Mouse (Mus musculus): ENCODE measurements at regions not wholly inside any gene's neighbourhood (a gene's known extent, or its start where the extent isn't known, plus 50 kb on each side); places are given as distances from the start of the nearest gene placed in this dataset.
"Not testable (repeated sequence)": the region's sequence is repeated elsewhere in the genome, so short reads cannot be mapped to it uniquely, and the experiment has no call there.

DNA sequence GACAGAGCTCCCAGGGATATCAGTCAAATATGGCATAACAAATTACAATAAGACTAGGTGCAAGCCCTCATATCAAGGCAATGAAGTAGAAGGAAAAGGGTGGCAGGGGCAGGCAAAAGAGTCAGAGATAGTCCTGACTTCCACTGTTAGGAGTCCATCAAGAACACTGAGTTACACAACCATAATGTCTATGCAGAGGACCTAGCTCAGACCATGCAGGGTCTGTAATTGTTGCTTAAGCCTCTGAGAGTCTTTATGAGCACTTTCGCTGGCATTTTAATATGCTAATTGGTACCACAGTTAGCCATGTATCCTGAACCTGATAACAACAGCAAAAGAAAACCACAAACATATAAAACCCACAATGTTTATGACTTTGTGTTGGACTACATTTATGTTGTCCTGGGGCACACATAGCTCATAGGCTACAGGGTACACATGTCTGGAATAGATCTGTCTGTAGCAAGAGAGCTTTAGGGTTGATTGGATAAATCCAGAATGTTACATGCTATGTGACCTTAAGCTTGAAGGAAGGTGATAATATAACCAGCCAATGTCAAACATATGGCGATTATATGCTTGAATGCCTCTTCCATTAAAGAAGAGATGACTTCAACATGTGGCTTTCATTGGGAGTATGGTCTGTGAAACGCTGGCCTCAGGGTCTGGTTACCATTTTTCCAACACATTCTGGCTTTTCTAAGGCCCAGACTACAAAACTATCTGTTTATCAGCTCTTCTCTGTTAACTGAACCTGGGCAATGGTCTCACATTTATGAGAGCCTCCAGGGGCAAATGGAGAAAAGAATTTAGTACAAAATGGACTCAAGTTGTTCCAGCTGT lies 836.6 kb downstream of the Gm9195 start:
- DNase-seq (ENCODE audit: low read depth) = no peak

DNA sequence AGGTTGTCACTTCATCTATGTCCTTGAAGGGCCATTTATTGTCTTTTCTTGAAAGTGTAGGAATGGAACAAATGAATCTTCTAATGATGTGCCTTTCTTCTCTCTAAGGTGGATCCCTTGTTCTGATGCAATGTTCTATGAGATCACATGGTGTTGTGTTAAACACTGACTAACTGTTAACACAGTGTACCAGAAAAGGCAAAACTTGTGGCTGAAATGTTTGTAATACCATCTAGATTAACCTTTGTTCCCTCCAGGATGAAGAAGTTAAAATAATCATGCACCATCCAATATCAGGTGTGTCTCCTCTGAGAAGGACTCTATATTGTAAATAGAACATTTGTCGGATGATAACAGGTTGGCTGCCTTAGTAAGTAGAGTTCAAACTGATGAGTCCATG lies 849.1 kb downstream of the Gm9195 start:
- DNase-seq (ENCODE audit: low read depth) = no peak

DNA sequence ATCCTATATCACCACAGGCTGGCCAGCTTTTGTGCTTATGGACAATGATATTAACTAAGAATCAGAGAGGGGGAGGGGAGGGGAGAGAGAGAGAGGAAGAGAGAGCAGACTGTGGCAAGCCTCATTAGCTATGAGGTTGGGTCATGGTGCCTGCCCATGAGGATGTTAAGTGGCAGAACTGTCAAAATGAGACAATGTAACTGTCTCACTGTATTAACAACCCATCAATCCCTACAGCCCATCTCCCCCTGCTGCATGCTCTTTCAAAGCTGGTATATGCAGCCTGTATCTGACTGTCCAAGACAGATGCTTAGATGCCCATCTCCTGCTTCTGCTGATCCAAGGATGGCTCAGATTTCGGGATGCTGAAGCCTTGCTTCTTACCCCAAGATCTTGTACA lies 852.6 kb downstream of the Gm9195 start:
- no peak for DNase-seq (ENCODE audit: low read depth)

DNA sequence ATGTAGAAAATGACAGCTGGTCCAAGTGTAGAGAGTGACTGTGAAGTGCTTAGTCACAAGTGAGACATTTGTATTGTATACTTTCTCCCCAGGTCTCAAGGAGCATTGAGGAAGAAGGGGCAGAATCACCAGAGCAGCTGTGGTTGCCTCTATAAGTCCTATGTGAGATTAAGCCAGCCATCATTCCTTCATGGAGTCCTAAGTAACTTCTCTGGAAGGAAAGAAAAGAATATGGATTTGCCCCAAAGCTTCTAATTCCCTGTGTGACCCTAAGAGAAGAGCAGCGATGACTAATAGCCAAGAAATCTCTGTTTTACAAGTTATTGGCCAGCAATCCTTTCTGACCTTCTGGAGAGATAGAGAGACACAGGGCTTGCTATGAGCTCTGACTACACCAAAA lies 856.5 kb downstream of the Gm9195 start:
- DNase-seq (ENCODE audit: low read depth) = no peak

DNA sequence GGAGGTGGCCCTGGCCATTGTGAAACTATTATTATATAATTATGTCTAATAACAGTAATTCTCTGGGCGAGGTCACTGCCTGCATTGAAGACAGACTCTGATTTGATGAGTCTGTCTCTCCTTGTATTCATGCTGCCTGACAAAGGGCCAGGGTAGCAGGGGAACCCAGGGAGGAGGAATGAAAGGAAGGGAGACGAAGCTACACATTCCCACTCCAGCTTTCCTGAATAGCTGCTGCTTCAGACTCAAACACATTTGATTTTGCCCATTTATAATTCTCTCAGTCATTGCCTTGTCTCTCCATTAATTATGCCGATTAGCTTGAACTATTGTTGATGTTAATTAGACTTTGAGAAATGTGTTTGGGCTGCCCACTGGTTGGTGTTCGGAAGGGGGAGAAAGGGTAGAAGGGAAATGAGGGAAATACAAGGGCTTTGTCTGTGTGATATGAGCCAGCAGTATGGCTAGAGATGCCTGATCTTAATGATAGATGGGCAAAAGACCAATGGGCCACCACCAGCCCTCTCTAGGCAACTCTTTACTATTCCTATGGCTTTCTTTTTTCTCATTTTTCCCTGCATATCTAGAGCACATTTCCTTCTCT lies 881.8 kb downstream of the Gm9195 start:
- no peak for DNase-seq (ENCODE audit: low read depth)

GRCm38 (mm10) chr14:71603710-71604109 lies 887.9 kb downstream of the Gm9195 start:
- no peak for DNase-seq (ENCODE audit: low read depth)

DNA sequence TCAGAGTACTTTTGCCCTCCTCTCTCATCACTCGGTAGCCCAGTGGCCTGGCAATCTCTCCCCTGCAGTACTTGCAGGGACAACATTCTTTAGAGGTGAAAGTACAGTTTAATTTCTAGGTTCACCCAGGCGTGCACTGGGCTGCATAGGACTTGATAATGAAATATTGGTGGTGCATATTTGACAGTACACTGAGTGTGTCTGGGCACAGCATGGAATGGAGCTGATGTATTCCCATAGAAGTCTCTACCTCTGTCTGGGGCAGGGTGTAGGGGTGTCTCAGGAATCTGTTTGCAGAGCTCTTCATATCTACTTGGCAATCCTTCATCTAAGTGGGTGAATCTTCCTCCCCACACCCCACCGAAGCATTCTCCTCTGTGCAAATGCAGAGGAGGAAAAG lies 893.8 kb downstream of the Gm9195 start:
- no peak for DNase-seq (ENCODE audit: low read depth)

- DNase-seq (ENCODE audit: low read depth) = no peak
These were observed 902.9 kb downstream of the Gm9195 start for GRCm38 (mm10) chr14:71588694-71589240.

- no peak for DNase-seq (ENCODE audit: low read depth)
These were observed 903.6 kb downstream of the Gm9195 start for GRCm38 (mm10) chr14:71588006-71588405.

DNA sequence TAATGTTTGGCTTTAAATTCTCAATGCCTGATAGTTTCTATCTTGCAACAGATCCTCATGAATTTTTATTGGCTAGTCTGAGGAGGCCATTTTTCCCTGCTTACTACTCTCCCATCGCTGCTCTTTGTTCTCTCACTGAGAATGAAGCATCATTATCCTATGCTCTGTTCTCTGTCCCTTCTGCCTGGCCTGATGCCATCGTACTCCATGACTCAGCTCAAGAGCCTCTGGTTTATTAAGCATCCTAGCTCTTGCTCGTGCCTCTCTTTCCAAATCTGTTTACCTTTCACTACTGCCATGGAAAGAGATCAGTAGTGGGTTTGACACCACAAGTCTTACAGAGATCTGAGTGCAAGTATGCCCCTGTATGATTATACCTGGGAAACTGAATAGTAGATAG lies 926.8 kb downstream of the Gm9195 start:
- no peak for DNase-seq (ENCODE audit: low read depth)

DNA sequence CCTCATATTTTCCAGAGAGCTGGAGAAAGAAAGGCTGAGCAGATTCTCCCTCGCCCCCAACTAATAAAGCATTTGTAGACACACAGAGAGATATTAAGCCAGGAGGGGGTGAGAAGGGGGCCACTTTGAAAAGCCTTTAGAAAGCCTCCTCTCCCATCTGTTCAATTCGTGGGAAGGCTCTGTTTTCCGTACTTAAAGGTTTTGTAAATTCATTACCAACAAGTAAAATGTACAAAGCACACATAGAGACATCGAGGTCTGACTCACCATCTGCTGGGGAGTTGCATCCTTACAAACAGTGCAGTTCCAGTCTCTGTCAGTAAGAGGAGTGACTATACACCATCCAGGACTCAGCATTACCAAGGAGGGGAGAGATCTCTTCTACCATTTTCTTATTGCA lies 929.7 kb downstream of the Gm9195 start:
- no peak for DNase-seq (ENCODE audit: low read depth)

GRCm38 (mm10) chr14:71554324-71554723 lies 937.3 kb downstream of the Gm9195 start:
- not testable (repeated sequence) for DNase-seq (ENCODE audit: low read depth)

- no peak for DNase-seq (ENCODE audit: low read depth)
These were observed 943.9 kb upstream of the Fam160b2 start for GRCm38 (mm10) chr14:71543580-71543979.

DNA sequence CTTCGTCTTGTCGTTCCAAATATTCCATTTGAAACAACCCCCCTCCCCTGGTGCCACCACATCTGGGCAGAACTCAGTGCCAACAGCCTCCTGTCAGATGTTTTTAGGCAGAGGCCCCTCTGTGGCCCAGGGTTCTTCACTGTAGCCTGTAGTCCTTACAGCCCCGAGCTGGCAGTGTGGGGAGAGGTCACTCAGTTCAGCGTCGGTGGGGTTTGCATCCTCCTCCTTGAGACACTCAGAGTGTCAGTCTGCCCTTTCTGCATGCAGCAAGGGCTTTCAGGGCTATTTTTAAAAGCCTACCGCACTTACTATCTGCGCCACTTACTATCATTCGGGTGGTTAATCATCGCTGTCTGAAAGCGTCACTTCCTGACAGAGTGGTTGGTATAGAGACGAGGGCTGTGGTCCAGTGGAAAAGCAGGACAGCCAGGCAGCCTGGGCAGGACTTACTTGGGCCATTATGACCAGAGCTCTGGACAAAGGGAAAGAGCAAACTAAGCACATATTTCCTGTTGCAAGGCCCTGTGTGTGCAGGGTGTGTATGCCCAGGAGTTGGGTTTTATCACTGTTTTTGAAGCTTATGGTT lies 932.5 kb upstream of the Fam160b2 start:
- no peak for DNase-seq (ENCODE audit: low read depth)

DNA sequence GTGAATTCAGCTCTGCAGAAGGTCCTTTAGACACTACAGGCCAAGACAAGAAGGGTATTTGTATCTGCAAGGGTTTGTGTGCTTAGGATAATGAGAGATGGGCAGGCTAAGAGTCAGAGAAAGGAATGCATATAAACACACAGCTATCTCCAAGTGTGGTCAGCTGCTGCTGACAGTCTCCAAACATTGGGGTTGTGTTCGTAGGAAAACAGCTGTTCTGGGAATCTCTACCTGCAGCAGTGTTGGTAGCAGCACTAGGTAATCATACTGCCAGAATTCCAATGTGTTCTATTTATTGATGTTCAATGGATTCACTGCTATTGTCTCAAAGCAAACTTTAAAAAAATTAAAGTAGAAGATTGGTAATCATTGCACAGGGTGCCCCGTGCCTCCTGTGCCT lies 931.7 kb upstream of the Fam160b2 start:
- no peak for DNase-seq (ENCODE audit: low read depth)

DNA sequence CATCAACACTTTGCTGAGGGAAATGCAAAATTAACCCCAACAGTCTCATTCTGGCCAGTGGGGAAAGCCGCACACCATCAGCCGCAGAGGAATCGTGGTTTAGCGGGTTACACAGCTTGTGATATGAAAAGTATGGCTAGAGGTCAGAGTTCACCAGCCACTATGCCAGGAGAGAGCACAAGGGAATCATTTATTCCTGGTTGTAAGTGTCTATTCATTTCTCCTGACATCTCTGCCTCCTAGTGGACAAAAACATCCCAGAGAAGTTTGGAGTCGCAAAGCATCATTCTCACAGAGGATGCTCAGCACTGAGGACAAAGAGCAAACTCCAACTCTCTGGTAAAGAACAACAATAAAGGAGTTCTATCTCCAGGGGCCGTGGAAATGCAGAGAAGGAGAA lies 930.8 kb upstream of the Fam160b2 start:
- DNase-seq (ENCODE audit: low read depth) = no peak

GRCm38 (mm10) chr14:71518541-71518940 lies 918.9 kb upstream of the Fam160b2 start:
- no peak for DNase-seq (ENCODE audit: low read depth)

DNA sequence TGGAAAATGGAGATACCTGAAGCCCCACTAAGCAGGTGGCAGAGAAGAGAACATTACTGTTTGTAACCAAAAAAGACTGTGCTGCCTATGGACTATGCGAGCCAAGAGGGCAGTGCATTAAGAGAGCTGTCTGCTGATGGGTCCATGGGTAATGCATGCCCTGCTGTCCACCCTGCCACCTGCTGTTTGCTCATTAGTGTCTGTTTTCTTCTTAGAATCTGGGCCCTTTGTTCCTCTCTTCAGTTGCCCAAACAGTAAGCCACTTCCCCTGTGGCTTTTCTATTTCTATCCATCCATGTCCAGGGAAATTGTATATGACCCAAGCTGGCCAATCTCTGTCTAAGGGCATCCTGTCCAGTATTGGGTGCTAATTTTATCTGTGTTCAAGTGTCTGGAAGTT lies 901.2 kb upstream of the Fam160b2 start:
- no peak for DNase-seq (ENCODE audit: low read depth)

DNA sequence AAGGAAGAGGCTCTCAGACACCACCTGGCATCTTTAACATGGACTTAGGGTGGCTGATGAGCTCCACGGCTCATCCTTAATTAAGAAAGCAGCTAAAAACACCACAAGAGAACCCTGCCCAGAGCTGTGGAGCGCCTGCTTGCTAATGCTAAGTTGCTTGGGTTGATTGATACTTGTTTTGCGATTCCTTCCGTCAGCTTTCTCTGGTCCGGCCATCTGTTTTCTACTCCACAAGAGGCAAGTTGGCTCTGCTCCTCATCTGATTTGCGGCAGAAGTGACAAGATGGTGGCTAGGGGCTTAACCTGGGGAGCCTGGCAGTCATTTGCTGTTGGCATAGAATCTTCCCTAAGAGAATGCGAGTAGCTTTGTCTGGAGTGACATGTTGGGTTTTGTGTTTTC lies 891.6 kb upstream of the Fam160b2 start:
- DNase-seq (ENCODE audit: low read depth) = no peak

DNA sequence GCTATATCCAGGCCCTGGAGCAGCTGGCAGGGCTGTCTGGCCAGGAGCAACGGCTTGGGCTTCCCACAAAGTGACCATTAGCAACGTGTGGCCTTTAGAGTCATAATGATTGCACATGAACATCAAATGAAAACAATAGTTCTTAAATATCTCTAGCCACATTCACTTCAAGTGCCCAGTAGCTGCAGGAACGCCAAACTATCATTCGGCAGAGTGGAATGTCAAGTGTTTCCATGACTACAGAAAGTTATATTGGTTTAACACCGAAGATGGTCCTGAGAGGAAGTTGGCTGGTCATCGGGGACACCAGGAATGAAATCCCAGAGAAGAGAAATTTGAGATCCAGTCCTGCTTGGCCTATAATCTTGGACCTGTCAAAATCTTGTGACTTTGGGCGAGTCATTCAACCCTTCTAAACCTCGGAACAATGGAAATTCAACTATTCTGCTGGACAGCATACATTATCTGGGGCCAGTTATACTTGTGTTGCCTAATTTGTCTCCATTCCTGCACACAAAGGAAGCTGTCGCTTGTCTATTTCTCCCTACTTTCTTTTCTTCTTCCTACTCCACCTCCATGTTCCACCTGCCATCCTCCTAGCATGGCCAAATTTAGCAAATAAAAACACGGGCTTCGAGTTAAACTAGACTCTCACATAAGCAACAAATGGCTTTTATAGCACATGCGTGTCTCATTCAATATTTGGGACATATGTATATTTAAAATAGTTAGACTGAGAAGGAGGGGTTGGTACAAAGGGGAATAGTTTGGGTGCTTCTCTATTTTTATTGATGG lies 886.7 kb upstream of the Fam160b2 start:
- no peak for DNase-seq (ENCODE audit: low read depth)

- DNase-seq (ENCODE audit: low read depth) = no peak
These were observed 876.0 kb upstream of the Fam160b2 start for GRCm38 (mm10) chr14:71475656-71476055.

GRCm38 (mm10) chr14:71473907-71474306 lies 874.3 kb upstream of the Fam160b2 start:
- DNase-seq (ENCODE audit: low read depth) = no peak

All from fibroblast of lung, adult 2 months (primary cell).